Mouse (Mus musculus): ENCODE measurements at regions not wholly inside any gene's neighbourhood (a gene's known extent, or its start where the extent isn't known, plus 50 kb on each side); places are given as distances from the start of the nearest gene placed in this dataset.

GRCm38 (mm10) chr15:5510056-5510455 lies 266.1 kb upstream of the Ptger4 start:
- no peak for DNase-seq (ENCODE audit: low spot score)

GRCm38 (mm10) chr15:5511046-5511445 lies 267.1 kb upstream of the Ptger4 start:
- DNase-seq (ENCODE audit: low spot score): no peak

GRCm38 (mm10) chr15:5512546-5512945 lies 268.6 kb upstream of the Ptger4 start:
- DNase-seq (ENCODE audit: low spot score): no peak

- DNase-seq (ENCODE audit: low spot score): no peak
Measured at GRCm38 (mm10) chr15:5513146-5513545, 269.2 kb upstream of the Ptger4 start.

GRCm38 (mm10) chr15:5514217-5514616 lies 270.2 kb upstream of the Ptger4 start:
- DNase-seq (ENCODE audit: low spot score): no peak

- DNase-seq (ENCODE audit: low spot score): no peak
Measured at GRCm38 (mm10) chr15:5517244-5517966, 273.4 kb upstream of the Ptger4 start.

GRCm38 (mm10) chr15:5519552-5519951 lies 275.6 kb upstream of the Ptger4 start:
- no peak for DNase-seq (ENCODE audit: low spot score)

GRCm38 (mm10) chr15:5519997-5520396 lies 276.0 kb upstream of the Ptger4 start:
- no peak for DNase-seq (ENCODE audit: low spot score)

- DNase-seq (ENCODE audit: low spot score): no peak
Measured at GRCm38 (mm10) chr15:5528619-5529018, 284.6 kb upstream of the Ptger4 start.

GRCm38 (mm10) chr15:5533656-5534055 lies 289.7 kb upstream of the Ptger4 start:
- DNase-seq (ENCODE audit: low spot score): no peak

- peak; percentile 18 for DNase-seq (ENCODE audit: low spot score)
Measured at GRCm38 (mm10) chr15:5537432-5537831, 293.4 kb upstream of the Ptger4 start.

- DNase-seq (ENCODE audit: low spot score): no peak
Measured at GRCm38 (mm10) chr15:5539301-5539928, 295.4 kb upstream of the Ptger4 start.

- no peak for DNase-seq (ENCODE audit: low spot score)
Measured at GRCm38 (mm10) chr15:5554526-5554925, 310.5 kb upstream of the Ptger4 start.

- no peak for DNase-seq (ENCODE audit: low spot score)
Measured at GRCm38 (mm10) chr15:5554926-5555325, 310.9 kb upstream of the Ptger4 start.

- DNase-seq (ENCODE audit: low spot score): no peak
Measured at GRCm38 (mm10) chr15:5555381-5556066, 311.5 kb upstream of the Ptger4 start.

- DNase-seq (ENCODE audit: low spot score): no peak
Measured at GRCm38 (mm10) chr15:5561783-5562182, 317.8 kb upstream of the Ptger4 start.

- no peak for DNase-seq (ENCODE audit: low spot score)
Measured at GRCm38 (mm10) chr15:5574366-5574765, 330.4 kb upstream of the Ptger4 start.

- DNase-seq (ENCODE audit: low spot score): no peak
Measured at GRCm38 (mm10) chr15:5579559-5579958, 335.6 kb upstream of the Ptger4 start.

GRCm38 (mm10) chr15:5580416-5580815 lies 336.4 kb upstream of the Ptger4 start:
- no peak for DNase-seq (ENCODE audit: low spot score)

- DNase-seq (ENCODE audit: low spot score): no peak
Measured at GRCm38 (mm10) chr15:5584381-5584780, 340.4 kb upstream of the Ptger4 start.

GRCm38 (mm10) chr15:5604732-5605266 lies 360.8 kb upstream of the Ptger4 start:
- DNase-seq (ENCODE audit: low spot score): no peak

- no peak for DNase-seq (ENCODE audit: low spot score)
Measured at GRCm38 (mm10) chr15:5607533-5607932, 363.5 kb upstream of the Ptger4 start.

GRCm38 (mm10) chr15:5623021-5623420 lies 379.0 kb upstream of the Ptger4 start:
- DNase-seq (ENCODE audit: low spot score): no peak
